Mouse (Mus musculus): ENCODE results near the gene Sec22c. TPM values are rescaled to one million over a fixed set of nuclear protein-coding genes. Genes with fewer than 3 reads are reported as not detected.

Sec22c gene
- polyA plus RNA-seq (2014; fragmentation: Illumina TruSeq; extraction: RNeasy Lipid Tissue Mini Kit (QIAGEN cat#74804); ENCODE audit: low read depth, low replicate concordance): 4.9 TPM

GRCm38 (mm10) chr9:121704646-121705625, at the start of gene Sec22c:
Gene Sec22c (minus strand): TSS chr9:121705490.

GRCm38 (mm10) chr9:121718792-121719318, 13.6 kb upstream of the Sec22c start, which contains the start of gene Nktr:
Gene Nktr (plus strand): TSS chr9:121719169.

GRCm38 (mm10) chr9:121709898-121710583, 4.8 kb upstream of the Sec22c start, which contains the start of gene Ss18l2:
Gene Ss18l2 (plus strand): TSS chr9:121710329.

GRCm38 (mm10) chr9:121642401-121643181, 62.7 kb downstream of the Sec22c start, which contains the start of gene Vipr1:
Gene Vipr1 (plus strand): TSS chr9:121642716.

GRCm38 (mm10) chr9:121642001-121642400, 63.3 kb downstream of the Sec22c start, which contains the start of gene Lyzl4:
Gene Lyzl4 (minus strand): TSS chr9:121642096.

Other genes starting within 250 kb of the Sec22c start
- not detected for gene Cck, start 209.8 kb downstream of the Sec22c start, polyA plus RNA-seq (2014; fragmentation: Illumina TruSeq; extraction: RNeasy Lipid Tissue Mini Kit (QIAGEN cat#74804); ENCODE audit: low read depth, low replicate concordance)
- not detected for gene Lyzl4, start 63.4 kb downstream of the Sec22c start, polyA plus RNA-seq (2014; fragmentation: Illumina TruSeq; extraction: RNeasy Lipid Tissue Mini Kit (QIAGEN cat#74804); ENCODE audit: low read depth, low replicate concordance)
- gene Vipr1, start 62.8 kb downstream of the Sec22c start, polyA plus RNA-seq (2014; fragmentation: Illumina TruSeq; extraction: RNeasy Lipid Tissue Mini Kit (QIAGEN cat#74804); ENCODE audit: low read depth, low replicate concordance): 3.7 TPM
- gene Ss18l2, start 4.8 kb upstream of the Sec22c start, polyA plus RNA-seq (2014; fragmentation: Illumina TruSeq; extraction: RNeasy Lipid Tissue Mini Kit (QIAGEN cat#74804); ENCODE audit: low read depth, low replicate concordance): 61.1 TPM
- 45.9 TPM for gene Nktr, start 13.7 kb upstream of the Sec22c start, polyA plus RNA-seq (2014; fragmentation: Illumina TruSeq; extraction: RNeasy Lipid Tissue Mini Kit (QIAGEN cat#74804); ENCODE audit: low read depth, low replicate concordance)
- gene Zfp651, start 53.8 kb upstream of the Sec22c start, polyA plus RNA-seq (2014; fragmentation: Illumina TruSeq; extraction: RNeasy Lipid Tissue Mini Kit (QIAGEN cat#74804); ENCODE audit: low read depth, low replicate concordance): not detected
- gene Klhl40, start 72.1 kb upstream of the Sec22c start, polyA plus RNA-seq (2014; fragmentation: Illumina TruSeq; extraction: RNeasy Lipid Tissue Mini Kit (QIAGEN cat#74804); ENCODE audit: low read depth, low replicate concordance): not detected
- gene Hhatl, start 87.0 kb upstream of the Sec22c start, polyA plus RNA-seq (2014; fragmentation: Illumina TruSeq; extraction: RNeasy Lipid Tissue Mini Kit (QIAGEN cat#74804); ENCODE audit: low read depth, low replicate concordance): not detected
- gene Ccdc13, start 134.0 kb upstream of the Sec22c start, polyA plus RNA-seq (2014; fragmentation: Illumina TruSeq; extraction: RNeasy Lipid Tissue Mini Kit (QIAGEN cat#74804); ENCODE audit: low read depth, low replicate concordance): not detected
- gene Higd1a, start 152.9 kb upstream of the Sec22c start, polyA plus RNA-seq (2014; fragmentation: Illumina TruSeq; extraction: RNeasy Lipid Tissue Mini Kit (QIAGEN cat#74804); ENCODE audit: low read depth, low replicate concordance): 68.1 TPM
- 1.2 TPM for gene Ackr2, start 192.9 kb upstream of the Sec22c start, polyA plus RNA-seq (2014; fragmentation: Illumina TruSeq; extraction: RNeasy Lipid Tissue Mini Kit (QIAGEN cat#74804); ENCODE audit: low read depth, low replicate concordance)
- 22.0 TPM for gene Cyp8b1, start 210.8 kb upstream of the Sec22c start, polyA plus RNA-seq (2014; fragmentation: Illumina TruSeq; extraction: RNeasy Lipid Tissue Mini Kit (QIAGEN cat#74804); ENCODE audit: low read depth, low replicate concordance)
- gene Fam198a, start 245.5 kb upstream of the Sec22c start, polyA plus RNA-seq (2014; fragmentation: Illumina TruSeq; extraction: RNeasy Lipid Tissue Mini Kit (QIAGEN cat#74804); ENCODE audit: low read depth, low replicate concordance): 3.1 TPM